Mouse (Mus musculus) G1E (cell line): ENCODE results near the gene Mfsd14a.
"Not testable (repeated sequence)": the region's sequence is repeated elsewhere in the genome, so short reads cannot be mapped to it uniquely, and the experiment has no call there.

Experiments used
- CTCF ChIP-seq: IDR thresholded peaks from 2 replicates; pipeline ENCODE4 v1.5.1; 2012; ENCODE audit warnings: low read depth, low read length, inconsistent platforms, mixed read lengths
- POLR2AphosphoS5 ChIP-seq: IDR thresholded peaks from 2 replicates; pipeline ENCODE4 v1.6.1; 2012; ENCODE audit warnings: low read depth, low read length, inconsistent platforms; ENCODE audit not compliant: insufficient replicate concordance

- TF ChIP-seq CTCF, POLR2AphosphoS5: not testable (repeated sequence)
Measured at GRCm38 (mm10) chr3:116664281-116664680, 1.8 kb upstream of the Mfsd14a start.
